Mouse (Mus musculus) frontal cortex, adult (tissue): ENCODE results near the gene Mical3.

ENCODE experiments used
- ATAC-seq: cut with Nextera tagmentation; 2 replicates; pipeline ENCODE4 v1.9.2; 2017; ENCODE audit warnings: mild to moderate bottlenecking, moderate library complexity, mixed read lengths; ENCODE audit not compliant: low TSS enrichment

The Mical3 gene

GRCm38 (mm10) chr6:121084050-121084480 lies 46.7 kb downstream of the Mical3 start:
- peak; percentile 0; the same call in 1 of the 2 replicates for ATAC-seq

GRCm38 (mm10) chr6:121082094-121082473 lies 48.7 kb downstream of the Mical3 start:
- no peak for ATAC-seq

DNA sequence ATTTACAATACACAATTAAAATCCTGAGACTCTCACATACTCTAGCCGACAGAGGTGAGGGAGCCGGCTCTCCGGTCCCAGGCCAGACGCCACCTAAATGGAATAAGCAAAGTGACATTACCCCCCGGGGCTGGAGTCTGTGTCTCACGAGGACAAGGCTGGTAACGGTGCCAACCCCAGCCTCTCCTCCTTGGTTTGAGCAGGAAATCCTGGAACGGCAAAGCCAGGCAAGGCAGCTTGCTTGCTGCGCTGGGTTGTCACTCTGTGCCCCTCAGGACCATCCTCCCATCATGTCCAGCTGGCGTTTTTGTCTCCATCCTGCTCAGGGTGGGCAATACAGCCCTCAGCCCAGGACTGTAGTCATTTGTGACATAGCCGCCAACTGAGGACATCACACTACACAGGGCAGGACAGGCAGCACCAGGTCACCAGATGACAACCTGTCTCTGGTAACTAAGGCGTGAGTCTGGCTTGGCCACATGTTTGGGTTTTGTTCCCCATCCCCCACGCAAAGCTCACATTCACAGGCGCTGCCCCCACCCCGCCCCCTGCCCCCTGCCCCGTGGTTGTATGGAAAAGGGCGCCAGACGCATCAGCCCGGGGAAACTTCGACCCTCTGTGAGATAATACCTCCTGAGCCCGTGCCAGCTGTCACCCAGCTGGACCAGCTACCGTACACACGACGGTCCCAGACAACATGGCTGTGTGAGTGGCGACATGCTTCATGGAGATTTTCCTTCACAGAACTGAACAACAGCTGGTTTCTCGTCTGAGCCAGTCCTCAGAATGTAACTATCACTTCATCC lies 49.3 kb downstream of the Mical3 start:
- ATAC-seq = no peak

GRCm38 (mm10) chr6:121078175-121078574 lies 52.6 kb downstream of the Mical3 start:
- ATAC-seq = peak; percentile 14

- ATAC-seq = no peak
Observed at GRCm38 (mm10) chr6:121076929-121077566, 53.8 kb downstream of the Mical3 start.

- no peak for ATAC-seq
Observed at GRCm38 (mm10) chr6:121075763-121076162, 55.0 kb downstream of the Mical3 start.

- no peak for ATAC-seq
Observed at GRCm38 (mm10) chr6:121073312-121073711, 57.5 kb downstream of the Mical3 start.

- ATAC-seq = no peak
Observed at GRCm38 (mm10) chr6:121072615-121073014, 58.2 kb downstream of the Mical3 start.

- ATAC-seq = no peak
Observed at GRCm38 (mm10) chr6:121070584-121071230, 60.1 kb downstream of the Mical3 start.

GRCm38 (mm10) chr6:121069156-121069555 lies 61.6 kb downstream of the Mical3 start:
- no peak for ATAC-seq

DNA sequence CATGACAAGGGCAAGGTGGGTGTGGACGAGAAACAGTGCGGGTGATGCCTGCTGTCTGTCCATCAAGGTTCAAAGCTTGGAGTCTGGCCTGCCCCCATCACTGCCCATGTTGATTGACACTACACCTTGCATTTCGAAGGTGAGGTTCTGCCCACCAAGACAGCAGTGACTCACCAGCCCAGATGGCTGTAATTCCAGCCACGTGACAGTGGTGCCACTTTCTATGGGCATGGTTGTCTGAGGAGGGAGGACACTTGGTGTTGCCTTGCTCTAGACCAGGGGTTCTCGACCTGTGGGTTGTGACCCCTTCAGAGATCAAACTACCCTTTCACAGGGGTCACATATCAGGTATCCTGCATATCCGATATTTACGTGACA lies 62.7 kb downstream of the Mical3 start:
- ATAC-seq = peak; percentile 46

DNA sequence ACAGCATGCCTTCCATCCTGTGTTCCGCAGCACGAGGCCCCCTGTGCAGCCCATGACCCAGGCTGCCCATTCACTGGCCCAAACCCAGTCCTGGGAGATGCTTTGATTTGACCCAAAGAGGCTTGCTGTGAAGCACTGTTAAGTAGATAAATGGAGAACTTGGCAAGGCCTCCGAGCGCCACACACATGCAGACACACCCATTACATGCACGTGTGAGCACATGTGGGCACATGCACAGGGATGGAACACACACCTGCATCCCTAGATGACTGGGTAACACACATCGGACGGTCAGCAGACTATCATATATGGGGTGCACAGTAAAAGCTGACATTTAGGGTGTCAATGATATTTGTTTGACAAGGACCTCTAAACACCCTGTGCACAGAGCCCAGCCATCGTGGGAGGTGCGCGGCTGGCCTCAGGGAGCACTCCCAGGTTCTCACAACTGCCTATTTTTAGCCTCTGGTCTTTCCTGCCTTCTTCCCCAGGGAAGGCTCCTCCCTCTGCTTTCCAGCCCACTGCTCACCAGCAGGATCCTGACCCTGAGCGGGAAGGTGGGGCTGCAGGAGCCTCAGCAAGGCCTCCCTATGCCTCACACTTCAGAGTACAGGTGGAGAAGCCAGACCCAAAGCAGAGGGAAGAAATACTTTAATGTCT lies 63.2 kb downstream of the Mical3 start:
- ATAC-seq = no peak

DNA sequence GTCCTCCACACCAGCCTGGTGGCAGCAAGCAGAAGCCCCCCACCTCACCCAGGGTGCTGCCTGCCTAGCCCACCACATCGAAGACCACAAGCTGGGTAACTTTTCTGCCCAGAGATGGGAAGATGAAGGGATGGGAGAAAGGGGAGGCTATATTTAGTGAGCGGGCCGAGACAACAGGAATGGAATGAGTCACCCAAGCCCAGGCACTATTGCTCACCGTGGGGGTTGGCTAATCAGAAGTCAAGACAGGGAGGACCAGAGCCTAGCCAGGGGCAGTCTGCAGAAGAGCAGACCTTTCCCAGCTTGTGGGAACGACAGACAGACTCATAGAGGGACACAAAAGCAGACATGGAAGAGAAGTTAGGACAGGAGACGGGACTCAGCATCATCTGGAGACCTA lies 64.0 kb downstream of the Mical3 start:
- 0 out of 2 replicates have a peak, but pooled peaks have one; percentile 10 for ATAC-seq

DNA sequence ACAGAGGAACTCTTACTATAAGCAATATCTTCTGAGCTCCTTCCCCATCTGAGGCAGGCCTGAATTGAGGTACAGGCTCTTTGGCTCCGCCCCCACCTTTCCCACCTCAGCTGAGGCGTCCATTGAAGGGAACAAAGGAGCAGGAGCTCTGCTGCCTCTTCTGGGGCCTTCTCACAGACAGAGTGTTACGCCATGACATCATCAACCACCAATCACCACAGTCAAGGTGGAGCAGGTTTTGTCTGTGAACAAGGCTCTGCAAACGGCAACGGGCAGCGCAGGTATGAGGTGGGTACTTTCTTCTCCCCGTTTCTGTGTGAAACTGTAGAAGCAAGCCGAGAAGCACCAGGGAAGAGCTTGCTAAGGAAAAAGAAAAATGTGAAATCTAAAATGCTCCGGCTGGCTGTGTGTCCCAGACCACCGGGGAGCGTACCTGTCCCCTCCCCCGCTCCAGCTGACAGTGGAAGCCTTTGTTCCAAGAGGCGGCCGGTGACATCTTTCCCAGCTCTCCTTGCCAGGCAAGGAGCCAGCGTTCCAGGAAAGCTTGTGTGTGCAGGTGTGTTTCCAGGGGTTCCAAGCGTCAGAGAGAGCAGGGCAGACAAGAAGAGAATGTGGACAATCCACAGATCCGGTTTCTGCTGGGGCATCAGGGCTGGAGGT lies 66.3 kb downstream of the Mical3 start:
- ATAC-seq = peak; percentile 14; the same call in 1 of the 2 replicates

GRCm38 (mm10) chr6:121063771-121064170 lies 67.0 kb downstream of the Mical3 start:
- no peak for ATAC-seq

DNA sequence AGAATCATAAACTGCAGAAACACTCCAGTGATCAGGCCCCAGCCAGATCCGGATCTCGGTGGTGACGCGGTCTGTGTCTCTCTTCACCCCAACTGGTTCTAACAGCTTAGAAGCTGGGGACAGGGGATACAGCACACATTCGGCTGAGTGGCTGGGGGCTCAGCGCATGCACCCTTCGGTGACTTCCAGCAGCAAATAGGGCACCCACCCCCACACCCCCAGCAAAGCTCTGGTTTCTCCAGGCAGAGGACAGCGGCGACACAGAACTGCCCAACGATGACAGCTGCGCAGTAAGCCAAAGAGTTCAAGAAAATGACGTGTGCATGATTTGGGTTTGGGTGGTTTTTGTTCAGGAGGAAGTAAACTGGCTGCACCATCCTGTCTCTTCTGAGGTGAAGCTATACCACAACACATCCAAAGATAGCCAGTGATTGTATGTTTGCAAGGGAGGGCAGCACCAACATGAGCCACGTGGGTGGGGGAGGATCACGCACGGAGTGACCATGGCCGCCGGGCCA lies 67.8 kb downstream of the Mical3 start:
- no peak for ATAC-seq

- no peak for ATAC-seq
Observed at GRCm38 (mm10) chr6:121058039-121058438, 72.8 kb downstream of the Mical3 start.

DNA sequence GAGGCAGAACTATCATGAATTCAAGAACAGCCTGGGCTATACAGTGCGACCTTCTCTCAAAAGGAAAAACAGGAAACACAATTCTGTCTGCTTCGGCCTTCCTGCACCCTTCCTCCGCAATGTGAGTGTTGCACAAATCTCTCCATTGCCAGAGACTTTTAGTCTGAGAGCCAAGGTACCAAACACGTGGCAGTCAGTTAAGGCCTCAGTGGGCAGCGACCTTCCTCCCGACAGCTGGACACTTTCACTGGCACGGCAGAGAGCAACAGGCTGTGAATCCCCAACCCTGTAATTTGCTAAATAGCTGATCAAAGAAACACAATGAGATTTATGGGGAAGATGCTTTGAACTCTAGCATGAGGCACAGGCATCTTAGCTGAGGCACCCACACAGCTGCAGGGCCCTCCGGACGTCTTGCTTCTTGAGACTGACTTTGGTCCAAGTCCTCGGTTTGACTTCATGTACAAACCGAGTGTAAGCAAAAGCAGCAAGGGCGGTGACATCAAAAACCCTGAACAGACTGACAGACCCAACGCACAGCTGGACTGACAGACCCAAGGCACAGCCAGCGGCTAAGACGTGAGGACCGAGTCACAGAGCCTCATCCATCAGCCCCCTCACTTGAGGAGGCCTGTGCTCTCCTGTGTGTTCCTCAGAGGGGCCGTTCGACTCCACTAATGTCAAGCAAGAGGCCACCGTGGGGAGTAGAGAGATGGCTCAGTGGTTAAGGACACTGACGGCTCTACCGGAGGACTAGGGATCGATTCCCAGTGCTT lies 73.4 kb downstream of the Mical3 start:
- no peak for ATAC-seq

DNA sequence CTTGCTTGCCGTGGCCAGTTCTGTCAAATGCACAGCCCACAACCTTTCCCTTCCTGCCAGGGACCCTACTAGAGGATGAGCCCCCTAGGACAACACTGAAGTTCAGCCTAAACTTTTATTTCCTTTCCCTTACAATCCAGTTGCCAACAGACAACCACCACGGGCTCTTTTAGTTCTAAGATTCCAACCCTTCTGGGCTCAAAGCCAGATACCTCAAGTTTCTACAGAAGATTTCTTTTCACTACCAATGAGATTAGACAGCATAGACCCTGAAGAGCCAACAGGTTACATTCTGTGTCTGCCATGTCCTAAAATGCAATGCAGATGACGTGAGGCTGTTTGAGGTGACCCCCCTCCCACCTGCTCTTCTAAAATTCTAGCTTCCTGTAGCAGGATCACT lies 75.3 kb downstream of the Mical3 start:
- no peak for ATAC-seq

DNA sequence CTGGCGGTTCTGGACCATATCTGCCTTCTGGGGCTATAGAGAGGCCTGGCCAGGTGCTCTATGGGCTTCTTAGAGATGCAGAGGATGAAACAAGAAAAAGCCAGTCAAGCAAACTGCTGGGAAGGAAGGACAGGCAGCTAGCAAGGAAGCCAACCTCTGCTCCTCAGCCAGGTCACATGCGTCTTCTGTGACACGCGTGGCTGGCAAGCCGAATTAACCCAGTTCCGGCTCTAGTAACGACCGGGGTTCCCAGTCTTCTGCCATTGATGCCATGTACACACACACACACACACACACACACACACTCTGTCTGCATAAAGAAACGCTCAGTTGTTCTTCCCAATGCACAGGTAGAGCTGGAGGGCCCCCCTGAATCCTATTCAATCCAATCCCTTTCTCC lies 75.9 kb downstream of the Mical3 start:
- no peak for ATAC-seq

DNA sequence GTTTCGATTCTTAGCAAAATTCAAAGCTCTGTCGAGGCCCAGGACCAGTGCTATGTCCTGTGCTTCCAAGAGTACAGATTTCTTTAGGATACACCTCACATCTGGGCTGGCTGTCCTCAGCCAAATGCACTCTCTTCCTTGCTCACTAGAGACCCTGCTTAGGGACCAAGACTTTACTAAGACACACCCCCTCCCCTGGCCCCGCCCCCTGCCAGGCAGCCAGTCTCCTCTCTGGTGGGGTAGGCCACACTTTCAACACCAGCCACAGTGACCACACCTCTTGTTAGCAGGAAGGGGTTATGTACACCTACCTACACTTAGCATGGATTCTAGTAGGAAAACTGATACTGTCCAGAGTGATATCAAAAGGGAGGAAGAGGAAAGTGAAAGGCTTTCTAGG lies 76.5 kb downstream of the Mical3 start:
- no peak for ATAC-seq
